Mouse (Mus musculus): Measurements from ENCODE around the gene Rara. TPM values are rescaled to one million over a fixed set of nuclear protein-coding genes. Genes with fewer than 3 reads are reported as not detected.
A peak's percentile ranks its signal among the peaks of the same experiment; 100 is the strongest.

The Rara gene
- total RNA-seq, 2 experiments from 2014 or later = 18.5 to 18.7 TPM

- no peak for DNase-seq
Measured at GRCm38 (mm10) chr11:99010124-99010523, 82.5 kb downstream of the Rara start.

DNA sequence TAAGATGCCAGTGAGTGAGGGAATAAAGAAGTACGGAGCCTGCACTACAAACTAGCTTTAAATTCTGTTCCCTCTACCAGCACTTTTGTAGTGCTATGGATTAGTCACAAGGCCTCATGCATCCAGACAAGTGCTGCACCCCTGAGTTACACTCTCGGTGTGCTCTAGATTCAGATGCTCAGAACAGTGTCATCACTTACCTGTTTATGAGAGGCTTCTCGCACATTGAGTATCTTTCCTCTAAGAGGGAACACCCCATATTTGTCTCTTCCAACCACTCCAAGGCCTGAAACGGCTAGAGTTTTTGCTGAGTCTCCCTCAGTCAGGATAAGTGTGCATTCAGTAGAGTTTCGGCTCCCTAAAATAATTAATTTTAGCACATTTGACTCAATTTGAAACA, 83.1 kb downstream of the Rara start:
- no peak for DNase-seq

DNA sequence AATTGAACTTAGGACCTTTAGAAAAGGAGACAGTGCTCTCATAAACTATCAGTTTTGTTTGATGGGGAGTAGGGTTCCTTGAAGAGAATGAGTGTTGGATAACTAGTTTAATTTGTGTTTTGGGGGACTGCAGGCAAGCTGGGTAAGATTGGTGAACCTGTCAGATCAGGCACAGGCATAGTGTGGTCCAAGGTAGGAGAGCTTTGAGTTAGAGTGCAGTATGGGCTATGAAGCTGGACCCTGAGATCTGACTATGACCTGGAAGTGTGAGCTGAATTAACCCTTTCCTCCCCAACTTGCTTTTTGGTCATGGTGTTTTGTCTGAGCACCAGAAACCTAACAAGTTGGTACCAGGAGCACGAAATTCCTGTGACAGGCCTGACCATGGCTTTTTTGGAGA, 86.2 kb downstream of the Rara start:
- DNase-seq = no peak

- no peak for DNase-seq
Measured at GRCm38 (mm10) chr11:99019844-99020243, 92.2 kb downstream of the Rara start.

GRCm38 (mm10) chr11:99022384-99022933, 94.8 kb downstream of the Rara start:
- no peak for DNase-seq

DNA sequence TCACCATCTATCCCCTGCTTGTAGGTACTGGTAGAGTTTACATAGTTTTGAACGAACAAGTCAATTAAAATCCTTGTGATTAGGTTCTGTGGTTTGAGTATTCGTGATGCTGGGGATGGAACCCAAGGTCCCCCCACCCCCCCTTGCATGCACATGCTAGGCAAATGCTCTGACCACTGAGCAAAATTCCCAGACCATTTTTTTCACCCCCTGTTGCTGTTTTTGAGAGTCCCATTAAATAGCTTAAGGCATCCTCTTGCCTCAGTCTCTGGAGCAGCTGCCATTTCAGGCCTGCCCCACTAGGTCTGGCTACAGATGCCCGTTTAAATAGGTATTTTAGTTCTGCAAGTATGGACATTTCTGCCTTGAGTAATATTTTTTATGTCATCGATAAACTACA, 95.5 kb downstream of the Rara start:
- no peak for DNase-seq

DNA sequence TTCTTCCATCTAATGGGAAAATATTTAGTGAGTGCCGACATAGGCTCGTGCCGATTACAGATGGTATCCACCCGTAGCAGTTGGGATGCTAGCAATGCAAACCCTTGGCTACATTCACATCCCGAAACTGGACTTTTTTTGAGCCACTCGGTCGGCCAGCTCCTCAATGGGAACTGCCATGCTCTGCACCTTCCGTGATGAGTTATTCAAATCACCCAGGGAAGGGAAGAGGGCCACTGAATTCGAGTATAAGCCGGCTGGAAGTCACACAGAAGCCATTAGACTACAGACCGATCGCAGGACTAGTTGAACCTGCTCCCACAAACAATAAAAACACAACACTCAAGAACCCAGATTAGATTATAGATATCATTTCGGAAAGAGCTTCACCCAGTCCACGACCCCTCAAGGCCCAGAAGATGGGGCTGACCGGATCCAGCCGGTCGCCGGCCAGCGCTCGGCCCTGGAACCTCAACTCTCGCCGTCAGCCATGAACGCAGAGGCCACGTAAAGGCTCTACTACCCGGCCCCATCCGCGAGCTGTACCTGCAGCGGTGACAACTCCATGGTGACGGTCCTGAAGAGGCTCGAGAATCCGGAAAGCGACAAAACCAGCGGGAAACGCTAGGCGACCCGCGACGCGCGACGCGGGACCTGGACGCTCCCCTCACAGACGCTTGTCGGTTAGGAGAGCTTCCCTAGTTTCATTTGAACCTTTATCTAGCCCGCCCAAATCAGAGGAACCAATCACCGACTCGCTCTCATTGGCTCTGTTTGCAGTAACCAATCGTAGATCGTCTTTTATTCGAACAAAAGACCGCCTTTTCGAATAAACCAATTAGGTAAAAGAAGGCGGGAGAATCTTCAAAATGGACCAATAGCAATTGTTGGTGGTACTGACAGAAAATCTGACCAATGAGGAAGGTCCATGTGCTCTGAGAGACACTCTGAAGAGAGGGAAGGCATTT, 96.2 kb downstream of the Rara start, which contains the start of gene Top2a:
TSS of gene Top2a (minus strand) at position 690 of the 968 bp plus-strand sequence.
- DNase-seq = peak; percentile 89 to 96

Other genes with a start within 250 kb of the Rara start
- gene Psmd3, start 245.3 kb upstream of the Rara start, total RNA-seq (2021) = 100 to 1,000 TPM; 125 to 126 TPM
- gene Csf3, start 226.6 kb upstream of the Rara start, total RNA-seq (2021) = not detected
- gene Med24, start 198.4 kb upstream of the Rara start, total RNA-seq (2021) = 100 to 1,000 TPM; 127 to 140 TPM
- gene Thra, start 187.2 kb upstream of the Rara start, total RNA-seq (2021) = 100 to 1,000 TPM; 956 to 985 TPM
- 10 to 100 TPM; 59.1 to 78.4 TPM for gene Nr1d1, start 152.5 kb upstream of the Rara start, total RNA-seq (2021)
- gene Msl1, start 132.3 kb upstream of the Rara start, total RNA-seq (2021) = 100 to 1,000 TPM; 185 to 187 TPM
- 10 to 100 TPM; 52.2 to 61.2 TPM for gene Casc3, start 122.9 kb upstream of the Rara start, total RNA-seq (2021)
- 100 to 1,000 TPM; 204 to 218 TPM for gene Rapgefl1, start 91.0 kb upstream of the Rara start, total RNA-seq (2021)
- 10 to 100 TPM; 67.3 to 72.9 TPM for gene Wipf2, start 64.2 kb upstream of the Rara start, total RNA-seq (2021)
- under 1 TPM; 0.50 to 0.88 TPM for gene Cdc6, start 20.0 kb upstream of the Rara start, total RNA-seq (2021)
- 1 to 10 TPM in 1 of 2 experiments, under 1 TPM in 1; 0.96 to 1.1 TPM for gene Gjd3, start 55.2 kb downstream of the Rara start, total RNA-seq (2021)
- 1 to 10 TPM; 2.7 to 3.3 TPM for gene Top2a, start 96.4 kb downstream of the Rara start, total RNA-seq (2021)
- 10 to 100 TPM; 71.4 to 72.1 TPM for gene Igfbp4, start 113.4 kb downstream of the Rara start, total RNA-seq (2021)
- gene Tns4, start 161.5 kb downstream of the Rara start, total RNA-seq (2021) = not detected
- not detected for gene Ccr7, start 227.3 kb downstream of the Rara start, total RNA-seq (2021)

Measured in layer of hippocampus, postnatal 36 days (tissue).